Mouse (Mus musculus) midbrain, postnatal 0 days (tissue): Measurements from ENCODE around the gene Spock3. TPM values are rescaled to one million over a fixed set of nuclear protein-coding genes. Genes with fewer than 3 reads are reported as not detected.
A peak's percentile ranks its signal among the peaks of the same experiment; 100 is the strongest.
"Not testable (repeated sequence)": the region's sequence is repeated elsewhere in the genome, so short reads cannot be mapped to it uniquely, and the experiment has no call there.

Experiments used
- ATAC-seq: fragments of 200-750 bp; cut with Nextera tagmentation; 2 replicates; pipeline ENCODE4 v1.8.0; 2017; ENCODE audit warnings: moderate number of reproducible peaks, mild to moderate bottlenecking, moderate TSS enrichment, moderate library complexity; ENCODE audit not compliant: low FRiP score
- DNase-seq: peaks from one replicate; pipeline ENCODE4 v3.0.0-alpha.2; 2015; ENCODE audit warnings: low spot score
- H3K27ac ChIP-seq: fragments of 300-500 bp; sonication (generic); 2 replicates; pipeline ENCODE4 v1.5.1; 2014; ENCODE audit warnings: low read depth, mild to moderate bottlenecking, low read length, mixed read lengths
- H3K27me3 ChIP-seq: fragments of 300-500 bp; sonication (generic); 2 replicates; pipeline ENCODE4 v1.6.1; 2014; ENCODE audit warnings: low read length, control low read depth, mixed read lengths; ENCODE audit not compliant: insufficient read depth
- H3K36me3 ChIP-seq: fragments of 300-500 bp; sonication (generic); 2 replicates; pipeline ENCODE4 v1.6.1; 2014; ENCODE audit warnings: low read length, control low read depth, mixed read lengths; ENCODE audit not compliant: insufficient read depth
- H3K4me1 ChIP-seq: fragments of 300-500 bp; sonication (generic); 2 replicates; pipeline ENCODE4 v1.6.1; 2014; ENCODE audit warnings: mild to moderate bottlenecking, control low read depth, antibody characterized with exemption, low read length, mixed read lengths; ENCODE audit not compliant: insufficient read depth
- H3K4me2 ChIP-seq: fragments of 300-500 bp; sonication (generic); 2 replicates; pipeline ENCODE4 v1.6.1; 2014; ENCODE audit warnings: low read depth, mild to moderate bottlenecking, low read length, mixed read lengths; ENCODE audit not compliant: poor library complexity, severe bottlenecking
- H3K4me3 ChIP-seq: fragments of 300-500 bp; sonication (generic); 2 replicates; pipeline ENCODE4 v1.5.1; 2014; ENCODE audit warnings: low read depth, mild to moderate bottlenecking, low read length, moderate library complexity
- H3K9ac ChIP-seq: fragments of 300-500 bp; sonication (generic); replicated peaks from 2 replicates; pipeline ENCODE4 v1.6.1; 2014; ENCODE audit warnings: mild to moderate bottlenecking, low read length, moderate library complexity, mixed read lengths; ENCODE audit not compliant: poor library complexity, severe bottlenecking
- H3K9me3 ChIP-seq: fragments of 300-500 bp; sonication (generic); 2 replicates; pipeline ENCODE4 v1.6.1; 2016; ENCODE audit warnings: low read length, control low read depth
- CTCF ChIP-seq: IDR thresholded peaks from 2 replicates; pipeline ENCODE4 v1.5.1; 2016; ENCODE audit warnings: antibody characterized with exemption, mild to moderate bottlenecking
- WGBS: fragments of 180-500 bp; shearing (Covaris S2); extraction: QIAGEN DNeasy Blood & Tissue Kit; methylation state at CpG from one replicate; pipeline ENCODE4 v1.1.7; 2014; 5-methylcytosine and 5-hydroxymethylcytosine counted together
- polyA plus RNA-seq: library from polyadenylated mRNA; unstranded; fragments of >200 nt; fragmentation: Nextera tagmentation; extraction: Ambion mirVana; gene quantifications from 2 replicates; pipeline ENCODE4 v1.2.1, GENCODE M21; 2015
- total RNA-seq: library from RNA; depleted of rRNA; stranded (reverse); fragments of >200 nt; gene quantifications from 2 replicates; pipeline ENCODE4 v1.2.3, GENCODE M21; 2014

Spock3 gene
- total and polyA plus RNA-seq, 2 experiments from 2014 or later = 63.4 to 91.7 TPM

DNA sequence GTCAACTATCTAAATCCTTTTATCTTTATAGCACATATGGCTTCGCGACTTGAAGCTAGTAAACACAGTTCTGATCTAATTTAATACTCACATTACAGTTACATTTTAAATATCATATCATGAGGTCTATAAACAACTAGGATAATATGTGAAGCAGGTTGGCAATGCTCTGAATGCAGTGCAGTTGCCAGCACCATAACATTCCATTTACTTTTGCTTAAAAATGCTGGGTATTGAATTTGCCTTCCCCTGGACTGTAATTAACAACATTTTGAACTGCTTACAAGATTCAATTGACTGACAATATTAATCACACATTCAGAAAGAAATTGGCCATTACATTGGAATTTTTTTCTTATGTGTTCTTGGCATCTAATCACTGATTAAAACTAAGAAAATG is 147.4 kb downstream of the Spock3 start:
- no peaks in the 10 kb centered on the region for H3K27me3 ChIP-seq
- no peak for TF ChIP-seq CTCF
- no peak overlapping the region for H3K27ac ChIP-seq
- 91% methylated on average over 2 of the region's 2 CpGs for WGBS
- ATAC-seq (no peak), DNase-seq (no peak)
- H3K4me3 ChIP-seq = no peak overlapping the region
- H3K9me3 ChIP-seq = no peaks in the 10 kb centered on the region
- no peak overlapping the region for H3K4me2 ChIP-seq
- H3K9ac ChIP-seq = no peak overlapping the region
- H3K36me3 ChIP-seq = no peaks in the 10 kb centered on the region
- no peaks in the 10 kb centered on the region for H3K4me1 ChIP-seq

DNA sequence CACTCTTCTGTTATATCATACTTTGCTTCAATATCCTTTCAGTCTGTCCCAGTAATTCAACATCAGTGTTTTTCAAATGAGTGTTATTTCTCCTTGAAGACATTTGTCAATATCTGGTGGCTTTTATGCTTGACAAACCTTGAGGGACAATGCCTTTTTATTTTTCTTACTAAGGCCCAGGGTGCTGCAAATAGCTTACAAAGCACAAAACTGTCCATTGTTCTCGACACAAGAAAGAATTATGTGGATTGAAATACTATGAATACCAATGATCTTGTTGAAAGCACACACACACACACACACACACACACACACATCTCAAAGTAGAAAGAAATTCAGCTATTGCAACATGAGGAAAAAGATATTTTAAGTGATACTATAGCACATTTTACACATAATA is 159.0 kb downstream of the Spock3 start:
- Histone ChIP-seq H3K4me2 (no peak overlapping the region), H3K27ac (no peak overlapping the region), H3K36me3 (no peaks in the 10 kb centered on the region), H3K9ac (no peak overlapping the region), H3K9me3 (no peaks in the 10 kb centered on the region), H3K4me3 (no peak overlapping the region), H3K27me3 (no peaks in the 10 kb centered on the region), H3K4me1 (no peaks in the 10 kb centered on the region)
- ATAC-seq (no peak), DNase-seq (no peak)
- 37% methylated on average over 1 of the region's 1 CpGs for WGBS
- no peak for TF ChIP-seq CTCF

DNA sequence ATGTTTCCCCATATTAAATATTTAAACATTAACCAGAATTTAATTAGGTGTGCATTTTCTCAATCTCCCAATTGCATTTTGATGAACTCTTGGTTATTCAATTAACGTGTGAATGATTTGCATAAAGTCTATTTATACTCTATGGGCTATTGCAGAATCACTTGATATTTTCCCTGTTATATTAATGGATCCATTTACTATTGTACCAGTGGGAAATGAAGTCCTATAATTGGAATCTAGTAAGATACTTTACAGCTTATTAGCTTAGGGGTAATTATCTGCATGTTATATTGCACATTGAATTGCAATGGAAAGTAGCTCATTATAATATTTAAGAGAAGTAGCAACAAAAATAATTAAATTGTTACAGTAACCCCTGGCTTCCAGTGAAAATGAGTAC is 162.1 kb downstream of the Spock3 start:
- DNase-seq (peak; percentile 9), ATAC-seq (no peak)
- 65% methylated on average over 1 of the region's 1 CpGs for WGBS

DNA sequence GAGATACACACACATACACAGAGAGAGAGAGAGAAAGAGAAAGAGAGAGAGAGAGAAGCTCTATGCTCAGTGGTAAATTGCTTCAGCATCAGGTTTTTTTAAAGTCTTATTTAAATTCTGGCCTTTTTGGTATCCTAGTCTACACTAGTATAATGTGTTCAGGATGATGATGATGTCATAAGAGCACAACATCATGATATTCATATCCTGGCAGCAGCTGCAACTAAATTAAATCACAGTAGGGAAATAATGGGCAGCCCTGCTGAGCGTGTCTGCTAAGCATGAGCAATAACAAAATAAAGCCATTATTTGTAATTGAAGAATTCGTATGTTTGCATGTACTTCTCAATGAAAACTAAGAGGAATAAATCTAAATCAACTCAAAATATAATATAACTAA is 169.7 kb downstream of the Spock3 start:
- WGBS = 49% methylated on average over 2 of the region's 2 CpGs

More for the DNA sequence above, 162.1 kb downstream of the Spock3 start:
- Histone ChIP-seq H3K4me2 (no peak overlapping the region), H3K36me3 (no peaks in the 10 kb centered on the region), H3K4me3 (no peak overlapping the region), H3K27ac (no peak overlapping the region), H3K9ac (no peak overlapping the region), H3K4me1 (no peaks in the 10 kb centered on the region), H3K27me3 (no peaks in the 10 kb centered on the region), H3K9me3 (no peaks in the 10 kb centered on the region)
- no peak for TF ChIP-seq CTCF

DNA sequence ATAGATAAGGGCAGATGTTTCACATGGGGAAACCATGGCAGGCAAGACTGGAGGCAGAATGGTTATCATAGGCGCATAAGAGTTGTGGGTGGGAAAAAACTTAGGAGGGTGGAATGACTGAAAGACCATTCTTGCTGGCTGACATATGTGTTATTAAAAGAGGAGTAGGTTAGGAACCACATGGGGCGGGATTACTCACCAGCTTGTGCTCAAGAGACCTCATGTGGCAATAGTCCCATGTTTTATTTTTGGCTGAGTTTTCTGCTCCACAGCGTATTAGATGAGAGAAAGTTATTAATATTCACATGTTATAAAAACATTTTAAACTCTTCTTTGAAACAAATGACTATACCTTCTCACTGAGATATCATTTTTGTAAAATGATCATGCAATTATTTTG is 184.6 kb downstream of the Spock3 start:
- no peak overlapping the region for H3K4me3 ChIP-seq
- H3K27ac ChIP-seq = no peak overlapping the region
- H3K9ac ChIP-seq = no peak overlapping the region
- no peak for TF ChIP-seq CTCF
- no peaks in the 10 kb centered on the region for H3K4me1 ChIP-seq
- DNase-seq (no peak), ATAC-seq (no peak)
- H3K36me3 ChIP-seq = no peaks in the 10 kb centered on the region
- H3K27me3 ChIP-seq = no peaks in the 10 kb centered on the region
- WGBS = 94% methylated on average over 3 of the region's 3 CpGs
- no peak overlapping the region for H3K4me2 ChIP-seq
- no peaks in the 10 kb centered on the region for H3K9me3 ChIP-seq

More for the DNA sequence above, 169.7 kb downstream of the Spock3 start:
- no peak overlapping the region for H3K9ac ChIP-seq
- no peak overlapping the region for H3K4me2 ChIP-seq
- no peak overlapping the region for H3K4me3 ChIP-seq
- no peaks in the 10 kb centered on the region for H3K36me3 ChIP-seq
- no peak overlapping the region for H3K27ac ChIP-seq
- no peak for TF ChIP-seq CTCF
- ATAC-seq = no peak
- H3K9me3 ChIP-seq = no peaks in the 10 kb centered on the region
- H3K27me3 ChIP-seq = no peaks in the 10 kb centered on the region
- DNase-seq = peak; percentile 42
- no peaks in the 10 kb centered on the region for H3K4me1 ChIP-seq

DNA sequence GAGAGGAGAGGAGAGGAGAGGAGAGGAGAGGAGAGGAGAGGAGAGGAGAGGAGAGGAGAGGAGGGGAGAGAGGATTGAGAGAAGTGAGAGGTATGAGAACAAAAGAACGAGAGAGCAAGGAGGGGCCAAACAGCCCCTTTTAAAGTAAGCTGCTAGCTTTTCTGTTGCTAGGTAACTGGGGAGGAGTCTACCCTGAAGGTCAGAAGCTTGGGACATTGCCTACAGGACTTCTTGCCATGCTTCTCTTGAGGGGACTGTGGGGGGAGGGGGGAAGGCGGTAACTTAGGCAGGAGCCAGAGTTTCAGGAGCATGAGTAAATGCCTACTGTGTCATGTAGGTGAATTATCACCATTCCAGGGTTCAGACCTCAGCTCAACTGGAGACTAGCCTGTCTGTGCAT is 213.1 kb downstream of the Spock3 start:
- H3K4me2 ChIP-seq, H3K9me3 ChIP-seq, DNase-seq, H3K4me1 ChIP-seq, ATAC-seq, H3K36me3 ChIP-seq, H3K27me3 ChIP-seq, H3K4me3 ChIP-seq, H3K27ac ChIP-seq, H3K9ac ChIP-seq: not testable (repeated sequence)
- 49% methylated on average over 2 of the region's 2 CpGs for WGBS
